In the genomic region with DNA sequence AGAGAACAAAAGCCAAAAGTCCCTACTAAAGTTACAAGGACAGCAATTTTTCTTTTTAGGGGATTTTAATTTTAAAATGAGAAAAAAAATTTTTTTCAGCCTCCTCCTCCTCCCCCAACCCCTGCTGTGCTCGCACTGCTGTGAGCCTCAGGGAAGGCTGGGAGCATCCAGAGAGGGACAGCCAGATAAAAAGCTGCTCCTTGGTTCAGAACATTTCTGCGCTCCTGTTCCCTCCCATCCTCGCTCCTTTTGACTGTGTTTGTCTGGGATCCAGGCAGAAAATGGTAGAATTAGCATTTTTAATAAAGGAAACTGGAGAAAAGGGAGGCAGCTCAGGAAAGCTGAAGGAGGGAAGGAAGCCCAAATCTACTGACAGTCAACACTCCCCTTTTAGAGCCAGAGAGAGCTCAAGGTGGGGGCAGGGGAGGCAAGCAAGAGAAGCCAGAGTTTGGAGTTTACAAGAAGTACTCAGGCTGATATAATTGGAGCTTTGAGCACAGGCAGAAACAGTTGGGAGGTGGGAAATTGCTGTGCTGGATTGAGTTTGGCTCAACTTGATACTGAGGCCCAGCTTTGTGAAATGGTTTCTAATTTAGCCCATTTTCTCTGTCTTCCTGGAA, we compare ENCODE assay signal across 10 mouse cellular contexts.
DNase-seq lines count a peak whose midpoint lies in the region; ATAC-seq lines count a peak whose summit lies in the region.
"Had no signal": no experiment of that assay in that cellular context is flagged by ENCODE, and none has a peak within 500 bp of the region (broad histone marks: within the 10 kb centered on the region; RNA-seq: fewer than 3 reads in every experiment).

No protein-coding gene starts in this region.

- 0 out of 2 replicates have a peak overlapping the region, but pooled peaks have one; percentile 29 for H3K27ac ChIP-seq in neural tube, embryonic 13.5 days (replicated peaks)
- H3K27ac ChIP-seq in hindbrain, embryonic 12.5 days: peak overlapping the region; percentile 40
- H3K27ac ChIP-seq: embryonic facial prominence, embryonic 15.5 days; limb, embryonic 15.5 days had no signal

- peaks cover 34% of the 10 kb centered on the region for H3K4me1 ChIP-seq in neural tube, embryonic 13.5 days (replicated peaks)
- peaks cover 25% of the 10 kb centered on the region for H3K4me1 ChIP-seq in hindbrain, embryonic 12.5 days
- H3K4me1 ChIP-seq: embryonic facial prominence, embryonic 15.5 days; limb, embryonic 15.5 days had no signal

- no peaks in the 10 kb centered on the region for H3K27me3 ChIP-seq in neural tube, embryonic 13.5 days
- no peaks in the 10 kb centered on the region for H3K27me3 ChIP-seq in hindbrain, embryonic 12.5 days
- H3K27me3 ChIP-seq: embryonic facial prominence, embryonic 15.5 days; limb, embryonic 15.5 days had no signal

- ATAC-seq in neural tube, embryonic 13.5 days (ENCODE audit: low read depth): peak; percentile 54; the same call in 1 of the 2 replicates
- peak; percentile 69; the same call in 1 of the 2 replicates for ATAC-seq in hindbrain, embryonic 12.5 days (ENCODE audit: low FRiP score)

- intact Hi-C loops in left cerebral cortex, postnatal 10 days (cut with DNase I): no loop called here

- H3K36me3 ChIP-seq in neural tube, embryonic 13.5 days: peaks cover 7% of the 10 kb centered on the region; the same call in 1 of the 2 replicates
- H3K36me3 ChIP-seq in hindbrain, embryonic 12.5 days: peaks cover 4% of the 10 kb centered on the region; the same call in 1 of the 2 replicates
- H3K36me3 ChIP-seq: embryonic facial prominence, embryonic 15.5 days; limb, embryonic 15.5 days had no signal

- 24% methylated on average over 3 of the region's 3 CpGs for WGBS in neural tube, embryonic 13.5 days
- WGBS in hindbrain, embryonic 12.5 days: 12% methylated on average over 3 of the region's 3 CpGs

- H3K4me2 ChIP-seq in neural tube, embryonic 13.5 days: no peak overlapping the region
- no peak overlapping the region for H3K4me2 ChIP-seq in hindbrain, embryonic 12.5 days (replicated peaks)
- H3K4me2 ChIP-seq: embryonic facial prominence, embryonic 15.5 days; limb, embryonic 15.5 days had no signal

- H3K9ac ChIP-seq in neural tube, embryonic 13.5 days: no peak overlapping the region
- H3K9ac ChIP-seq in hindbrain, embryonic 12.5 days: no peak overlapping the region
- H3K9ac ChIP-seq: embryonic facial prominence, embryonic 15.5 days; limb, embryonic 15.5 days had no signal

- no peak for DNase-seq in neural tube, embryonic 10.5 days (ENCODE audit: extremely low spot score, low spot score)
- peak; percentile 45 to 75 for DNase-seq in left cerebral cortex, postnatal 10 days (ENCODE audit: extremely low spot score in 1 of 2, low spot score in 2 of 2)
- peak; percentile 68 to 83 for DNase-seq in right cerebral cortex, postnatal 36 days (ENCODE audit: low spot score in 2 of 2)
- DNase-seq in urinary bladder, postnatal 25 days (ENCODE audit: low spot score): no peak
- DNase-seq in lung, postnatal 4 days: no peak
- no peak for DNase-seq in Muller cell, postnatal 12 days (ENCODE audit: inconsistent ontology term)

- no peaks in the 10 kb centered on the region for H3K9me3 ChIP-seq in neural tube, embryonic 13.5 days
- H3K9me3 ChIP-seq in hindbrain, embryonic 12.5 days (replicated peaks): no peaks in the 10 kb centered on the region
- H3K9me3 ChIP-seq: embryonic facial prominence, embryonic 15.5 days; limb, embryonic 15.5 days had no signal

- no peak overlapping the region for H3K4me3 ChIP-seq in neural tube, embryonic 13.5 days
- no peak overlapping the region for H3K4me3 ChIP-seq in hindbrain, embryonic 12.5 days
- H3K4me3 ChIP-seq: embryonic facial prominence, embryonic 15.5 days; limb, embryonic 15.5 days had no signal

Comparison
In these comparisons a context has a peak if more than half of its experiments do, and no peak if none do; other contexts are left out.
1. DNase-seq: peak in left cerebral cortex, postnatal 10 days (2 of 2) and right cerebral cortex, postnatal 36 days (2 of 2); none in neural tube, embryonic 10.5 days (single experiment), urinary bladder, postnatal 25 days (single experiment), lung, postnatal 4 days (0 of 2) and Muller cell, postnatal 12 days (single experiment).